ENCODE assay signal across 22 mouse cellular contexts in genomic region chr4:125908901-125909300, GRCm38 (mm10).
"Had no signal": no experiment of that assay in that cellular context is flagged by ENCODE, and none has a peak within 500 bp of the region (broad histone marks: within the 10 kb centered on the region; RNA-seq: fewer than 3 reads in every experiment).

No protein-coding gene starts in this region.

- DNase-seq: heart, postnatal 10 days; heart, postnatal 14 days; heart, postnatal 36 days; heart, postnatal 4 days; kidney, adult 11 months; kidney, adult 18-20 months; kidney, adult 2 months; kidney, adult 8-10 months; kidney, adult 9 months; kidney, postnatal 10 days; kidney, postnatal 14 days; kidney, postnatal 25 days; kidney, postnatal 36 days; kidney, postnatal 4 days; layer of hippocampus, adult 9-11 months; layer of hippocampus, postnatal 36 days had no signal

- ATAC-seq: hindbrain, embryonic 16.5 days; hindbrain, postnatal 0 days; inflammation-experienced regulatory T-cells, adult 6 months; intestine, embryonic 15.5 days; intestine, embryonic 16.5 days; intestine, postnatal 0 days had no signal
